In the genomic region with DNA sequence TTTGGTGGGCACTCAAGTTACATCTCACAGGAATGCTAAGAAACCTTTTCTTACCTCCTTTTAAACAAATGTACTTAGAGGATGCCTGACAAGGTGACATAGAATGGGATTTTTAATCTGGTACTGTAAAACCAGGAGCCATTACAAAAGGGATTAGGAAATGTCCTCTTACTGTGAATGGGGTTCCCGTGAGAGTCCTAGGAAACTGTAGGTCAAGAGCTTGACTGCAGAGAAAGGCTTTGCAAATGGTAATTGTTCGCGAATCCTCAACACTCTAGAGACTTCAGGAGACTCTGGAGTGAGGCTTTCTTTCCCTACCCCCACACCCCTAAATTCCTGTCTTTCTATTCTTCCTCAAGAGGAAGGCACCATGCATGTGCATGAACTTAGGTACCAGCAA, we compare ENCODE assay signal across 23 mouse cellular contexts.
"Had no signal": no experiment of that assay in that cellular context is flagged by ENCODE, and none has a peak within 500 bp of the region (broad histone marks: within the 10 kb centered on the region; RNA-seq: fewer than 3 reads in every experiment).

No protein-coding gene starts in this region.

- H3K9me3 ChIP-seq: hindbrain, embryonic 12.5 days; kidney, embryonic 15.5 days; limb, embryonic 10.5 days; limb, embryonic 12.5 days; liver, embryonic 13.5 days; liver, embryonic 15.5 days had no signal

- H3K4me3 ChIP-seq: heart, adult 2 months; hindbrain, embryonic 12.5 days; kidney, embryonic 15.5 days; left cerebral cortex, adult 2 months; limb, embryonic 10.5 days; limb, embryonic 12.5 days; liver, embryonic 13.5 days; liver, embryonic 15.5 days had no signal

- H3K36me3 ChIP-seq: hindbrain, embryonic 12.5 days; kidney, embryonic 15.5 days; limb, embryonic 10.5 days; limb, embryonic 12.5 days; liver, embryonic 13.5 days; liver, embryonic 15.5 days had no signal

- H3K4me2 ChIP-seq: hindbrain, embryonic 12.5 days; hindbrain, embryonic 14.5 days; kidney, embryonic 15.5 days; limb, embryonic 12.5 days; liver, embryonic 11.5 days; liver, embryonic 13.5 days; liver, embryonic 15.5 days had no signal

- H3K27ac ChIP-seq: heart, adult 2 months; hindbrain, embryonic 12.5 days; left cerebral cortex, adult 2 months; limb, embryonic 10.5 days; limb, embryonic 12.5 days; liver, embryonic 13.5 days; liver, embryonic 15.5 days had no signal

- DNase-seq: gastrocnemius, postnatal 14 days; gastrocnemius, postnatal 36 days; heart, adult 2 months; heart, postnatal 10 days; heart, postnatal 36 days; kidney, adult 11 months; kidney, adult 2 months; kidney, adult 9 months; kidney, postnatal 14 days; kidney, postnatal 36 days; layer of hippocampus, adult 9-11 months; liver; liver, embryonic 13.5 days; liver, postnatal 0 days had no signal

- H3K4me1 ChIP-seq: limb, embryonic 10.5 days; limb, embryonic 12.5 days; liver, embryonic 13.5 days; liver, embryonic 15.5 days had no signal

- H3K27me3 ChIP-seq: hindbrain, embryonic 12.5 days; kidney, embryonic 15.5 days; limb, embryonic 12.5 days; liver, embryonic 13.5 days; liver, embryonic 15.5 days had no signal

- H3K9ac ChIP-seq: hindbrain, embryonic 12.5 days; hindbrain, embryonic 14.5 days; kidney, embryonic 15.5 days; limb, embryonic 12.5 days; liver, embryonic 13.5 days; liver, embryonic 15.5 days; liver, postnatal 0 days had no signal

- ATAC-seq: intestine, embryonic 16.5 days; liver, postnatal 0 days had no signal
